Mouse (Mus musculus) forebrain, embryonic 14.5 days (tissue): ENCODE data around the gene Fut4. TPM values are rescaled to one million over a fixed set of nuclear protein-coding genes. Genes with fewer than 3 reads are reported as not detected.

Experiments
- ATAC-seq: fragments of 200-750 bp; cut with Nextera tagmentation; 2 replicates; pipeline ENCODE4 v1.8.0; 2017; ENCODE audit warnings: mild to moderate bottlenecking, moderate library complexity
- DNase-seq: peaks from one replicate; pipeline ENCODE4 v3.0.0-alpha.2; 2015; ENCODE audit warnings: low spot score
- H3K27ac ChIP-seq: fragments of 300-500 bp; sonication (generic); 2 replicates; pipeline ENCODE4 v1.5.1; 2014; ENCODE audit warnings: low read depth, mild to moderate bottlenecking, control low read depth, low read length, moderate library complexity
- H3K27me3 ChIP-seq: fragments of 300-500 bp; sonication (generic); replicated peaks from 2 replicates; pipeline ENCODE4 v1.6.1; 2014; ENCODE audit warnings: low read length, control low read depth, mixed read lengths; ENCODE audit not compliant: control insufficient read depth, insufficient read depth
- H3K36me3 ChIP-seq: fragments of 300-500 bp; sonication (generic); 2 replicates; pipeline ENCODE4 v1.6.1; 2014; ENCODE audit warnings: low read length, control low read depth; ENCODE audit not compliant: control insufficient read depth, insufficient read depth
- H3K4me1 ChIP-seq: fragments of 300-500 bp; sonication (generic); 2 replicates; pipeline ENCODE4 v1.6.1; 2014; ENCODE audit warnings: antibody characterized with exemption, low read length, control low read depth; ENCODE audit not compliant: control insufficient read depth, insufficient read depth
- H3K4me2 ChIP-seq: fragments of 300-500 bp; sonication (generic); 2 replicates; pipeline ENCODE4 v1.6.1; 2014; ENCODE audit warnings: mild to moderate bottlenecking, control low read depth, low read length
- H3K4me3 ChIP-seq: fragments of 300-500 bp; sonication (generic); 2 replicates; pipeline ENCODE4 v1.5.1; 2014; ENCODE audit warnings: low read depth, low read length, control low read depth
- H3K9ac ChIP-seq: fragments of 300-500 bp; sonication (generic); 2 replicates; pipeline ENCODE4 v1.6.1; 2014; ENCODE audit warnings: mild to moderate bottlenecking, low read length, control low read depth, moderate library complexity
- H3K9me3 ChIP-seq: fragments of 300-500 bp; sonication (generic); replicated peaks from 2 replicates; pipeline ENCODE4 v1.6.1; 2016; ENCODE audit warnings: low read length, control low read depth, mixed read lengths; ENCODE audit not compliant: control insufficient read depth
- WGBS: fragments of 180-500 bp; shearing (Covaris S2); extraction: QIAGEN DNeasy Blood & Tissue Kit; methylation state at CpG from one replicate; pipeline ENCODE4 v1.1.7; 2014; 5-methylcytosine and 5-hydroxymethylcytosine counted together
- polyA plus RNA-seq: library from polyadenylated mRNA; unstranded; fragments of >200 nt; fragmentation: Nextera tagmentation; extraction: Ambion mirVana; gene quantifications from 2 replicates; pipeline ENCODE4 v1.2.1, GENCODE M21; 2014

The Fut4 gene
- polyA plus RNA-seq, 1 experiment from 2014 or later: 0.36 TPM

DNA sequence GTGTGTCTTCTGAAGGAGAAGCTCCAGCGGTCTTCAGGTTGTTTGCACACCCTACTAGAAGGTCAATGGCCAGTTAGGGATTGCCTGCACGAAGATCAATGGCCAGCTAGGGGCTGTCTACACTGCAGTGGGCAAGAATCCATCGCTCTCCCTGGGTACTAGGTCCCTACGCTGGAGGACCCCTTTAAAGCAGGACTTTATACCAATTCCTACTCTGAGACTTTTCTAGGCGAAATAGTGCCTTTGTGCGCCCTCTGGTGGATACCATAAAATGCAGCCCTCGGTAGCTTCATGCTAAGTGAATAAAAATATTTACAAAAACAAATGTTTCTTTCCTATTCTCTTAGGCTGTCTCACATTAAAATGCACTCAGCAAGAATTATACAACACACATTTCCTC, 12.6 kb upstream of the Fut4 start:
- peak; percentile 76 for DNase-seq
- 27% methylated on average over 7 of the region's 7 CpGs for WGBS
- no peaks in the 10 kb centered on the region for H3K36me3 ChIP-seq
- H3K4me2 ChIP-seq: no peak overlapping the region
- H3K4me1 ChIP-seq: no peaks in the 10 kb centered on the region
- no peaks in the 10 kb centered on the region for H3K27me3 ChIP-seq
- ATAC-seq: peak; percentile 52; the same call in 1 of the 2 replicates
- no peaks in the 10 kb centered on the region for H3K9me3 ChIP-seq
- H3K9ac ChIP-seq: no peak overlapping the region
- no peak overlapping the region for H3K27ac ChIP-seq
- no peak overlapping the region for H3K4me3 ChIP-seq

DNA sequence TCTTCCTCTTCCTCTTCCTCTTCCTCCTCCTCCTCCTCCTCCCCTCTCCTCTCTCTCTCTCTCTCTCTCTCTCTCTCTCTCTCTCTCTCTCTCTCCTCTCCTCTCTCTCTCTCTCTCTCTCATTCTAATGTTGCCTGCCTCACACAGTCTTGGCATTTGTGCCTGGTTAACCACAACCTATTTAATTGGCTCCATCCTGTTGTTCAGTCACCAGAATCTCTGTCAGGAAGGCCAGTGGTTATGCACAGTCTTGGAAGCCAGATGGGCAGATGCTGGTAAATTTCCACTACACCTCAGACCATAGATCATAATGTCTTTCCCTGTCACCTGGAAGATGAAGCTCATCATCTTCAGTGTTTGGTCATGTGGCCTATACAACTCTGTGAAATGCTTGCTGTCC, 7.1 kb upstream of the Fut4 start:
- DNase-seq: no peak
- no peaks in the 10 kb centered on the region for H3K27me3 ChIP-seq
- no peak overlapping the region for H3K9ac ChIP-seq
- H3K4me3 ChIP-seq: no peak overlapping the region
- no peak overlapping the region for H3K4me2 ChIP-seq
- H3K9me3 ChIP-seq: no peaks in the 10 kb centered on the region
- no peak for ATAC-seq
- H3K36me3 ChIP-seq: no peaks in the 10 kb centered on the region
- H3K4me1 ChIP-seq: no peaks in the 10 kb centered on the region
- H3K27ac ChIP-seq: no peak overlapping the region

DNA sequence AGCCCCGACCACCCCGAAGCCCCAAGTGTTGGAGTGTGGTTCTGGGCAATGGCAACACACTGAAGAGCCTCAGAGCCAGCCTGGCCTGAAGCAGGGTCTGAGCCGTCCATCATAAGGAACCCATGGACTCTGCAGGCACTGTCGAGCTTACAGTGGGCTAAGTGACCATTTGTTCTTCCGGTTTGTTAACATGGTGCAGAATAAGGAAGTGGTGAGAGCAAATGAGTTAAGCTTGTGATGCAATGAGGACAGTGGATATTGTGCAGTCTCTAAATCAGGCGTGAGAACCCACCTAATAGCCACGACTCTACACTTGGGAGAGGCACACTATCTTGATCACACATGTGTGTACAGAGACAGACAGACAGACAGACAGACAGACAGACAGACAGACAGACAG, 6.4 kb upstream of the Fut4 start:
- H3K27ac ChIP-seq: no peak overlapping the region
- no peaks in the 10 kb centered on the region for H3K4me1 ChIP-seq
- no peak for ATAC-seq
- H3K4me3 ChIP-seq: no peak overlapping the region
- no peaks in the 10 kb centered on the region for H3K27me3 ChIP-seq
- H3K4me2 ChIP-seq: no peak overlapping the region
- no peak for DNase-seq
- no peak overlapping the region for H3K9ac ChIP-seq
- no peaks in the 10 kb centered on the region for H3K36me3 ChIP-seq
- H3K9me3 ChIP-seq: no peaks in the 10 kb centered on the region
- 77% methylated on average over 7 of the region's 7 CpGs for WGBS

DNA sequence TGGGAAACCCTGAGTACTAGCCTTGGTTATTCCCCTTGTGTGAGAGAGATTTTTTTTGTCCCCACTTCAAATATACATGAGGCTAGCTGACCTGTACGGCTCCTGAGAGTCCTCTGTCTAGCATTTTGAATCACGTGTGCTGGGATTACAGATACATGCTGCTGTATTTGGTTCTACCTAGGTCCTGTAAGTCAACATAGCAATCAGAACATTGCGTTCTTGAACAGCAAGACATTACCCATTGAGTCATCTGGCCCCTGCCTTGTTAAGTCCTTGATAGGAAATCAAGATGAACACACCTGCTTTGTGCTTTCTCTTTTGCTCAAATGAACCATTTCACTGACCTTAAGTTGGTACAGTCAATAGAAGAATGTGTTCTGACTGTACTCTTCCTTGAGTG, 2.3 kb upstream of the Fut4 start:
- H3K4me1 ChIP-seq: no peaks in the 10 kb centered on the region
- H3K4me3 ChIP-seq: no peak overlapping the region
- no peak overlapping the region for H3K9ac ChIP-seq
- H3K27me3 ChIP-seq: peaks cover 8% of the 10 kb centered on the region; the same call in 1 of the 2 replicates
- DNase-seq: no peak
- no peaks in the 10 kb centered on the region for H3K36me3 ChIP-seq
- no peaks in the 10 kb centered on the region for H3K9me3 ChIP-seq
- WGBS: 83% methylated on average over 3 of the region's 3 CpGs
- no peak for ATAC-seq
- no peak overlapping the region for H3K4me2 ChIP-seq
- no peak overlapping the region for H3K27ac ChIP-seq

DNA sequence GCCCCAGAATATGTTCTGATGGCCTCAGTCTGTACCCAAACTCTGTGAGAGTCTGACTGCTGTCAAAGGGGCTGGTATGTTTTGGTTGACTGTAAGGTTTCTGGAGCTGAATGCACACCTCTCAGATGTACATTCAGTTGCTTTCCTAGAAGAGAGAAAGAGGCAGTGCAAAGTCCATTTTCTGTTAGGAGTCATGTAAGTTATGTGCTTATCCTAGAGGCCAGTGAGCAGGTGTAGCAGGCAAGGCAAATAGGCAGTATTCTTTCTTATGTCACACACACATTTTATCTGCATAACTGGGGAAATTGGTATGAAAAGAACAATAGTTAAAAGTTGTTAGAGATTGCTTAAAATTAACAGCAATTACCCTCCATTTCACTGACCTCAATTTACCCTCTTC, 1.8 kb upstream of the Fut4 start:
- no peak overlapping the region for H3K27ac ChIP-seq
- ATAC-seq (no peak), DNase-seq (no peak)
- H3K4me3 ChIP-seq: no peak overlapping the region
- H3K36me3 ChIP-seq: no peaks in the 10 kb centered on the region
- H3K27me3 ChIP-seq: peaks cover 8% of the 10 kb centered on the region; the same call in 1 of the 2 replicates
- H3K4me2 ChIP-seq: no peak overlapping the region
- no peak overlapping the region for H3K9ac ChIP-seq
- no peaks in the 10 kb centered on the region for H3K4me1 ChIP-seq
- no peaks in the 10 kb centered on the region for H3K9me3 ChIP-seq

DNA sequence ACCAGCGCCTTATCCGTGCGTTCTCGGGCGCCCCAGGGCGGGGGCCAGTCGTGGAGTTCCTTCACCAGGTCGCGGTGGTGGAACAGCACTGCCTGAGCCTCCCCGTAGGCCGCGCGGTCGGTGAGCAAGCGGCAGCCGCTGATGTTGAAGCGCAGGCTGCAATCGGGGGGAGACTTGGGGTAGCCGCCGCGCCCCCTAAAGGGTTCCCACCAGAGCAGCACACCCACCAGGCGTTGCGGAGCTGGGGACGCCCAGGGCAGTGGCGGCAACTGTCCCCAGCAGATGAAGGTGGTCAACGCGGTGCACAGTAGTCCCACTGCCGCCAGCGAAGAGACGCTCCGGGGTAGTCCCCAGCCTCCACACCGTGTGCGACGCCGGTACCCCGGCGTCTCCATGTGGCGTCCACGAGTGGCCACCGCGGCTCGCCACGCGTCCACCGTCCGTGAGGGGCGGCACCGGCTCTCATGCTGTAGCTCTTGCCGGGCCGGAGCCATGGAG, 641 bp downstream of the Fut4 start:
- Histone ChIP-seq H3K27me3 (peaks cover 8% of the 10 kb centered on the region; the same call in 1 of the 2 replicates), H3K9me3 (no peaks in the 10 kb centered on the region), H3K4me2 (peak overlapping the region; percentile 86), H3K36me3 (no peaks in the 10 kb centered on the region), H3K4me3 (peak overlapping the region; percentile 44), H3K27ac (no peak overlapping the region), H3K4me1 (no peaks in the 10 kb centered on the region), H3K9ac (peak overlapping the region; percentile 61)
- DNase-seq: peak; percentile 37
- WGBS: under 1% methylated on average over 45 of the region's 50 CpGs
- ATAC-seq: peak; percentile 78

DNA sequence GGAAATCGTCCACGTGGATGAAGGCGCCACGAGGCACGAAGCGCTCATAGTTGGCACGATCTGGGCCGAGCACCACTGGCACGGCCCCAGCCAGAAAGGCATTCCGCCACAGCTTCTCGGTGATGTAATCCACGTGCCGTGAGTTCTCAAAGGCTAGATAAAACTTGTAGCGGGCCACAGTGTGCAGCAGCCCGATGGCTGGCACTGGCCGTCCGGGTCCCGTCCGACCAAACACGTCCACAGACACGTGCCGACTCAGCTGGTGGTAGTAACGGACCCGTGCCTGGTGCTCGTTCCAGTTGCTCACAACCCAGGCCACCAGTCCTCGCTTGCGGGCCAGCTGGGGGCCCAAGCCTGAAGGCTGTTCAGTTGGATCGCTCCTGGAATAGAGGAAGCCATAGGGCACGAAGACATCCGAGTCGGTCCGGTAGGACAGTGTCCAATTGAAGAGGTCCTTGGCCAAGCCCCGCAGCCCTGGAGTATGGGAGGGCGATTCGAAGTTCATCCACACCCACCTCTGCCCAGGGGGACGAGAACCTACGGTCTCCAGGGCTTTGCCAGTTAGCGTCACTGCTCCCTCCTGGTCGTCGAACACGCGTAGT, 1.2 kb downstream of the Fut4 start:
- Histone ChIP-seq H3K36me3 (no peaks in the 10 kb centered on the region), H3K9me3 (no peaks in the 10 kb centered on the region), H3K9ac (peak overlapping the region; percentile 61), H3K4me3 (peak overlapping the region; percentile 44), H3K4me2 (peak overlapping the region; percentile 86), H3K27ac (no peak overlapping the region), H3K4me1 (no peaks in the 10 kb centered on the region), H3K27me3 (peaks cover 8% of the 10 kb centered on the region; the same call in 1 of the 2 replicates)
- DNase-seq (peak; percentile 21), ATAC-seq (peak; percentile 36)
- 59% methylated on average over 42 of the region's 42 CpGs for WGBS

DNA sequence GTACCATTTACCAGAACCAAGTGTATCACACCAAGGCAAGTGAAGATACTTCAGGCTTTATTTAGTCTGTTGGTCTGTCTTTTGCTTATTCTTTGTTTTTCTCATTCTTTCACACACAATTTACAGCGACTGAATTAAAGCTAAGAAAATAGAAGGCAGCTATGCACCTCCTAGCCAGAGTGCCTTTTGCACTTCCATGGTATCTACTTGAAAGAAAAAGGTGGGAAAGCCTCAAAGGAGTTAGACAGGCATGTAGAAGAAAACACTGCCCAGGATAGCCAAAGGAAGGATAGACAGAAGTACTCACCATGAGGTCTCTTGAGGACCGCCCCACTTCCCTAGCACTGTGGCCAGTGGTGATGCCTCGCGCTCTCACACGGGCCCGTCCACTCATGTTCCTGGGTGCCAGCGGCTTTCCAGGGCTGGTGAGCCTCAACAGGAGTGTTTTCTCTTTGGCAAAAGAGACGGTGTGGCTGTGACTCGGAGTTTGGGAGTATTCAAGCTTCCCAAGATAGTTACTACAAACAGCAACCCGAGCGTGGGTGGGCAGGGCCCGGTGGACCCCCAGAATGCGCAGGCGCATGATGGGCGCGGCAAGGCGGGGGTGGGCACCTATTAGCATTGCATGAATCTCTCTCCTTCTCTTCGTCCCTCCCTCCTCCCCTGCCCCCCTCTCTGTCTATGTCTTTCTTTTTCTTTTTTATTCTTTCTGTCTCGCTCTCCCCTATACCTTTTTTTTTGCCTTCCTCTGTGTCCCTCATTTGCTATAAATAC, 11.9 kb downstream of the Fut4 start, which contains the start of gene Piwil4:
TSS of gene Piwil4 (minus strand) at position 583 of the 774 bp plus-strand sequence.
- Histone ChIP-seq H3K27ac (no peak within 1 kb of the TSS), H3K36me3 (no peaks in the 10 kb centered on the region), H3K9ac (no peak within 1 kb of the TSS), H3K9me3 (no peaks in the 10 kb centered on the region), H3K4me2 (no peak within 1 kb of the TSS), H3K4me1 (no peaks in the 10 kb centered on the region), H3K4me3 (no peak within 1 kb of the TSS), H3K27me3 (no peaks in the 10 kb centered on the region)
- no peak for DNase-seq
- 86% methylated on average over 19 of the region's 19 CpGs for WGBS
- ATAC-seq: no peak
